14 mouse cellular contexts compared by ENCODE assay signal in the genomic region with DNA sequence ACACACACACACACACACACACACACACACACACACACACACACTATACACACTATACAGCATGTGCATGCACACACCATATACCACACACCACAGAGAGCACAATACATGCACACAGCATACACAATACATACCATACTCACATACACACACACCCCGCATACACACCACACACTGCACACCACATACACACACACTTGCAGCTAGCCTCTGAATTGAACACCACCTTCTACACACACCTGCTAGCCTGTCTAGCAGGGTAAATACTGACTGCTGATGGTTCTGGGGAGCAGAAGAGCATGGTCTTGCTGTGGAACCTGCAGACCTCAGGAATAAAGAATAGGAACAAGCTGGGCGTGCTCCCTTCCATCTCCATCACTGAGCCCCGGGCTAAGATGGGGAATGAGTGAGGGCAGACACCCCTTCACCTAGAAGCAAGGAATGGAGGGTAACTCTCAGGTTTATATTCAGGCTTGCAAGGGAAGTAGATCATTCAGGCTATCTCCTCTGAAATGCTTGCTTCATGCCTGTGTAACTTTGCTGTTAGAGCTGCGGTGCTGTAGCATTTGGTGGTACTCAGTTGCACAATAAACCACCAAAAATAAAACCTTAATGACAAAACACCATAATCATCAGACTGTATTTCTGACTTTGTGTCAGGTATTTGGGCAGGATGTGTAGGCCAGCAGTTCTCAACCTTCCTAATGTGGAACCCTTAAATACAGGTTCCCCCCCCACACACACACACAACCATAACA.
"Had no signal": no experiment of that assay in that cellular context is flagged by ENCODE, and none has a peak within 500 bp of the region (broad histone marks: within the 10 kb centered on the region; RNA-seq: fewer than 3 reads in every experiment).

No protein-coding gene starts in this region.

- H3K27ac ChIP-seq: liver, embryonic 12.5 days; liver, embryonic 14.5 days; midbrain, embryonic 13.5 days; neural tube, embryonic 12.5 days had no signal

- H3K9me3 ChIP-seq: liver, embryonic 12.5 days; midbrain, embryonic 13.5 days; neural tube, embryonic 12.5 days had no signal

- H3K27me3 ChIP-seq: liver, embryonic 12.5 days; midbrain, embryonic 13.5 days; neural tube, embryonic 12.5 days had no signal

- H3K4me2 ChIP-seq: liver, embryonic 12.5 days; lung, embryonic 14.5 days; midbrain, embryonic 11.5 days; midbrain, embryonic 13.5 days; neural tube, embryonic 12.5 days had no signal

- ATAC-seq: liver, embryonic 12.5 days; midbrain, embryonic 13.5 days had no signal

- H3K36me3 ChIP-seq: liver, embryonic 12.5 days; midbrain, embryonic 13.5 days; neural tube, embryonic 12.5 days had no signal

- H3K9ac ChIP-seq: liver, embryonic 12.5 days; liver, embryonic 14.5 days; lung, embryonic 14.5 days; midbrain, embryonic 13.5 days; neural tube, embryonic 12.5 days had no signal

- DNase-seq: lung, embryonic 14.5 days; retina, postnatal 1 day; right cerebral cortex, adult 18-20 months; right cerebral cortex, postnatal 25 days; right cerebral cortex, postnatal 4 days; spleen, adult 18-20 months; thymus, adult 2 months; thymus, postnatal 25 days; thymus, postnatal 4 days had no signal

- H3K4me3 ChIP-seq: liver, embryonic 12.5 days; midbrain, embryonic 13.5 days; neural tube, embryonic 12.5 days had no signal

- H3K4me1 ChIP-seq: liver, embryonic 12.5 days; neural tube, embryonic 12.5 days had no signal
